Mouse (Mus musculus) E14TG2a.4 (cell line): ENCODE data around the gene Rab43.

Source experiments
- CTCF ChIP-seq: conservative IDR thresholded peaks from 2 replicates; pipeline ENCODE4 v1.5.1; 2014; ENCODE audit warnings: low read length
- NANOG ChIP-seq: IDR thresholded peaks from 2 replicates; pipeline ENCODE4 v1.6.1; 2014; ENCODE audit warnings: borderline replicate concordance, low read length, mixed read lengths
- POU5F1 ChIP-seq: IDR thresholded peaks from 2 replicates; pipeline ENCODE4 v1.6.1; 2014; ENCODE audit warnings: low read length, borderline replicate concordance

DNA sequence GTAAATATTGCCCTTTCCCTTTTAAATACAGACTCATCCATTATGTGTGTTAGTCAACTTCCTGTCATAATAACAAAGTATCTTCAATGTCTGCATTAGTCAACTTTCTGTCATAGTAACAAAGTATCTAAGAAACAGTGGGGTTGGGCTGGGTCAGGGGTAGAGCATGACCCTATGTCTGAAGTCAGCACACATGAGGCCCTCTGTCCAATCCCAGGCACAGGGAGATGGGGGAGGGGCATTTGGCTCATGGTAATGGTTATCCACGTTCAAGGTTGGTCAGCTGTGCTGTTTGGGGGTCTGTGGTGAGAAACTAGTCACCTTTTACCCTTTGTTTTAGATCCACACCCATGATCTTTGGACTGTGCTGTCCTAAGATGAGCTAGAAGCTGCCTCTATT, 66.7 kb downstream of the Rab43 start:
- no peak for TF ChIP-seq CTCF
- no peak for TF ChIP-seq POU5F1
- TF ChIP-seq NANOG, result no peak
